Mouse (Mus musculus) stomach, embryonic 16.5 days (tissue): Measurements from ENCODE around the gene 2810021J22Rik. TPM values are rescaled to one million over a fixed set of nuclear protein-coding genes. Genes with fewer than 3 reads are reported as not detected.

Experiments
- ATAC-seq: fragments of 200-750 bp; cut with Nextera tagmentation; 2 replicates; pipeline ENCODE4 v1.8.0; 2017; ENCODE audit warnings: moderate number of reproducible peaks, moderate TSS enrichment; ENCODE audit not compliant: insufficient read depth, low FRiP score
- H3K27ac ChIP-seq: fragments of 300-500 bp; sonication (generic); 2 replicates; pipeline ENCODE4 v1.5.1; 2014; ENCODE audit warnings: low read length
- H3K27me3 ChIP-seq: fragments of 300-500 bp; sonication (generic); 2 replicates; pipeline ENCODE4 v1.6.1; 2014; ENCODE audit warnings: low read length, control low read depth, mixed read lengths; ENCODE audit not compliant: control insufficient read depth, insufficient read depth
- H3K36me3 ChIP-seq: fragments of 300-500 bp; sonication (generic); 2 replicates; pipeline ENCODE4 v1.6.1; 2014; ENCODE audit warnings: low read length; ENCODE audit not compliant: control insufficient read depth, insufficient read depth
- H3K4me1 ChIP-seq: fragments of 300-500 bp; sonication (generic); 2 replicates; pipeline ENCODE4 v1.6.1; 2014; ENCODE audit warnings: low read length, control low read depth, mixed read lengths; ENCODE audit not compliant: control insufficient read depth, insufficient read depth
- H3K4me2 ChIP-seq: fragments of 300-500 bp; sonication (generic); 2 replicates; pipeline ENCODE4 v1.6.1; 2014; ENCODE audit warnings: low read depth, low read length, mixed read lengths
- H3K4me3 ChIP-seq: fragments of 300-500 bp; sonication (generic); replicated peaks from 2 replicates; pipeline ENCODE4 v1.5.1; 2014; ENCODE audit warnings: mild to moderate bottlenecking, low read length
- H3K9ac ChIP-seq: fragments of 300-500 bp; sonication (generic); 2 replicates; pipeline ENCODE4 v1.6.1; 2014; ENCODE audit warnings: low read length
- H3K9me3 ChIP-seq: fragments of 300-500 bp; sonication (generic); replicated peaks from 2 replicates; pipeline ENCODE4 v1.6.1; 2016; ENCODE audit warnings: low read length, control low read depth; ENCODE audit not compliant: control insufficient read depth
- WGBS: fragments of 180-500 bp; shearing (Covaris S2); extraction: QIAGEN DNeasy Blood & Tissue Kit; methylation state at CpG from one replicate; pipeline ENCODE4 v1.1.7; 2014; 5-methylcytosine and 5-hydroxymethylcytosine counted together
- polyA plus RNA-seq: library from polyadenylated mRNA; unstranded; fragments of >200 nt; fragmentation: Nextera tagmentation; extraction: Ambion mirVana; gene quantifications from 2 replicates; pipeline ENCODE4 v1.2.1, GENCODE M21; 2015

2810021J22Rik gene
- polyA plus RNA-seq, 1 experiment from 2014 or later = 5.9 TPM

DNA sequence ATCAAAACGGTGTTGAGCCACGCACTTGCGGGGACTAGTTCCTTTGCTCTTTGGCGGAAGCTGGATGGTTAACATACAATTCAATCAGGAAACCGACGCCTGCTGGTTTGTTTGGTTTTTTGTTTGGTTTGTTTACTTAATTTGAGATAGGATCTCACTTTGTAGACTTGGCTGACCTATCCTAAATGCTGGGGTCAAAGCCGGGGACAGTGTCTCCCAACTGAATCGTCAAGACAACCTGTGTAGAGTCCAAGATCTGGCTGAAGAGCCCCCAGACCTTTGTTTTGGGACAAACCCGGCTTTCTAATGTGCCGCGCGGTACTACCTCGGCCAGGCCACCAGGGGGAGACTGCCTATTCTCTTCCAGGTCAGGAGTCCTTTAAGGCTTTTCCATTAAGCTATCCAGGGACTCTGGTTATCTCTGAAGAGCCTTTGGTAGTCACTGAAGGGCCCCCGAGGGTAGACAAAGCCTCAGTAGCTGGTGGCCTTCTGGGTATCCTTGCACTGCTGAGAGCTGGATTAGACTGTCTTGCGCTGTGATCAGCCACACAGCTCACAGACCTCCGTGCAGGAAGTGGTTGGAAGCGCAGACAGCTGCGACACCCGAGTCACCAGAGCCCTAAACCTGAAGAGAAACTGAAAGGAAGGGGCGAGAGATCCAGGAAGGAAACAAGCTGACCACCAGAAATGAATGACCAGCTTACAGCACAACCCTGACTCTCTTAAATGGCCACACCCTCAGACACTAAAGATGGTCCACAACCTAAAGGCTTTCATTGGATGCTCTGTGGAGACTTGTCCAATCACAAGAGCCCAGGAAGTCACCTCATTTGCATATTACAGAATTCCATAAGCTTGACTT is 61.0 kb downstream of the 2810021J22Rik start:
- Histone ChIP-seq H3K4me2 (peak overlapping the region; percentile 48), H3K4me1 (peaks cover 4% of the 10 kb centered on the region; the same call in 1 of the 2 replicates), H3K9ac (peak overlapping the region; percentile 51), H3K27me3 (no peaks in the 10 kb centered on the region), H3K9me3 (no peaks in the 10 kb centered on the region), H3K27ac (peak overlapping the region; percentile 32; the same call in 1 of the 2 replicates), H3K4me3 (peak overlapping the region; percentile 34), H3K36me3 (peaks cover 11% of the 10 kb centered on the region; the same call in 1 of the 2 replicates)
- peak; percentile 64 for ATAC-seq
- 21% methylated on average over 20 of the region's 20 CpGs for WGBS

DNA sequence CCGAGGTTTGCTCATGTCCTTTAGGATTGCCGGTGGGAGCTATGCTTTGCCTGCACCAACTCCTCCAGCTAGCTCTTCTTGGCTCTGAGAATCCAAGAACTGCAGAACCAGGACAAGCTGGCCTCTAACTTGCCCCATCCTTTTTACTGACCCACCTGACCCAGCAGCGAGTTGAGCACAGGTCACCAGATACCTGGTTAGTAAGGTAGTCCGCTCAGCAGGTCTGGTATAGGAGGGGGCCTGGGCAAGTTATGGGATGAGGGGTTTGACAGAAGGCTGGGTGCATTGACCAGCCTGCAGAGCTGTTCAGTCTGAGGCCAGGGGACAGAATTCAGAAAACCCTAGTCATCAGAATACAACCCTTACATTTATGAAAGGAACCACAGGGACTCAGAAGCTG is 62.0 kb downstream of the 2810021J22Rik start:
- Histone ChIP-seq H3K4me3 (no peak overlapping the region), H3K27ac (no peak overlapping the region), H3K9ac (no peak overlapping the region), H3K27me3 (no peaks in the 10 kb centered on the region), H3K9me3 (no peaks in the 10 kb centered on the region), H3K36me3 (peaks cover 19% of the 10 kb centered on the region; the same call in 1 of the 2 replicates), H3K4me1 (peaks cover 4% of the 10 kb centered on the region; the same call in 1 of the 2 replicates), H3K4me2 (no peak overlapping the region)
- ATAC-seq = no peak
- 70% methylated on average over 4 of the region's 4 CpGs for WGBS

DNA sequence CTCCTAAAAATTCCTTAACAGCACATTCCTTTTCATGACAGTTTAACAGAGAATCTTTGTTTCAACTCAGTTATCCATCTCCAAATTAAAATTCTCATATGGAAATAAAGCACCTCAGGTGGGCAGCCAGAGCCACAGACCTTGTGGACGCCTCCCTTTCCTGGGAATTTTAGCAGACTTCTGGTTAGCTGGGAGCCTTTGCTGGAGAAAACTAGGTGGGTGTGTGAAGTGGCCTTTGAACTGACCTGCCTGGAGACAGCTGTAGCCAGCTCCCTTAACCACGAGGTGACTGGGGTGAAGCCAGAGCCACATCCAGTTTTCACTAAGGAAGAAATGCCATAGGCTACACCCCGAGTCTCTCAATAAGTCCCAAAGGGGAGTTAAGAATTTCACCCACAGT is 62.6 kb downstream of the 2810021J22Rik start:
- Histone ChIP-seq H3K9me3 (no peaks in the 10 kb centered on the region), H3K4me3 (no peak overlapping the region), H3K36me3 (peaks cover 19% of the 10 kb centered on the region; the same call in 1 of the 2 replicates), H3K27ac (no peak overlapping the region), H3K4me1 (peaks cover 4% of the 10 kb centered on the region; the same call in 1 of the 2 replicates), H3K9ac (no peak overlapping the region), H3K4me2 (no peak overlapping the region), H3K27me3 (no peaks in the 10 kb centered on the region)
- whole genome bisulfite sequencing = 41% methylated on average over 3 of the region's 3 CpGs
- ATAC-seq = no peak

DNA sequence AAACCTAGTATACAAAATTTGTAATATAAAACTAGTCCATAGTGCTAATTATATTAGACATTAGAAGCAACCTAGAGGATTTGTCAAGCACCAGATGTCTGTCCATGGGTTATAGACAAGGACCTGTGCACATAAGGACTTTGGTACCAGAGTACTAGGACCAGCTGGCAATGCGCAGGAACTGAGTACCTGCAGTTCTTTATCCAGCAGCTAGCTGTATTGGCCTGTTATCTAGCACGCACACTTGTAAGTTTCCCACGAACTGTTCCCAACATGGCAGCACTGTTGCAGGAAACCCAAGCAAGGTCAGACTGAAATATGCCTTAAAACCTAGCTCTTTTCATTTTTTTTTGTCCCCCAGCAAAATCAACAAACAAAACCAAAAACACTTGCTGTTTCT is 63.2 kb downstream of the 2810021J22Rik start:
- no peak overlapping the region for H3K9ac ChIP-seq
- ATAC-seq = no peak
- 83% methylated on average over 3 of the region's 3 CpGs for WGBS
- no peak overlapping the region for H3K27ac ChIP-seq
- H3K27me3 ChIP-seq = no peaks in the 10 kb centered on the region
- no peak overlapping the region for H3K4me2 ChIP-seq
- H3K36me3 ChIP-seq = peaks cover 19% of the 10 kb centered on the region; the same call in 1 of the 2 replicates
- no peak overlapping the region for H3K4me3 ChIP-seq
- H3K9me3 ChIP-seq = no peaks in the 10 kb centered on the region
- peaks cover 4% of the 10 kb centered on the region; the same call in 1 of the 2 replicates for H3K4me1 ChIP-seq

- peak; percentile 18; the same call in 1 of the 2 replicates for ATAC-seq
- peaks cover 19% of the 10 kb centered on the region; the same call in 1 of the 2 replicates for H3K36me3 ChIP-seq
- H3K27me3 ChIP-seq = no peaks in the 10 kb centered on the region
- WGBS = 67% methylated on average over 4 of the region's 4 CpGs
- H3K4me2 ChIP-seq = no peak overlapping the region
- no peaks in the 10 kb centered on the region for H3K9me3 ChIP-seq
- H3K4me3 ChIP-seq = no peak overlapping the region
- H3K4me1 ChIP-seq = peaks cover 4% of the 10 kb centered on the region; the same call in 1 of the 2 replicates
- H3K27ac ChIP-seq = no peak overlapping the region
- no peak overlapping the region for H3K9ac ChIP-seq
These were observed 64.6 kb downstream of the 2810021J22Rik start for GRCm38 (mm10) chr11:58931576-58931975.

Other genes starting within 250 kb of the 2810021J22Rik start
- gene Olfr323, start 236.7 kb upstream of the 2810021J22Rik start, polyA plus RNA-seq = 0.17 TPM in 1 of 2 replicates, not detected in the other
- gene Trim58, start 226.8 kb upstream of the 2810021J22Rik start, polyA plus RNA-seq = 0.66 and 0.67 TPM in 2 replicates
- gene Olfr322, start 208.4 kb upstream of the 2810021J22Rik start, polyA plus RNA-seq = not detected in 2 replicates
- not detected in 2 replicates for gene Olfr320, start 186.1 kb upstream of the 2810021J22Rik start, polyA plus RNA-seq
- gene Olfr319, start 168.1 kb upstream of the 2810021J22Rik start, polyA plus RNA-seq = not detected in 2 replicates
- not detected in 2 replicates for gene Olfr318, start 143.2 kb upstream of the 2810021J22Rik start, polyA plus RNA-seq
- not detected in 2 replicates for gene Olfr317, start 128.0 kb upstream of the 2810021J22Rik start, polyA plus RNA-seq
- not detected in 2 replicates for gene Olfr316, start 114.5 kb upstream of the 2810021J22Rik start, polyA plus RNA-seq
- gene Olfr315, start 94.0 kb upstream of the 2810021J22Rik start, polyA plus RNA-seq = not detected in 2 replicates
- not detected in 2 replicates for gene Olfr314, start 84.3 kb upstream of the 2810021J22Rik start, polyA plus RNA-seq
- 5.2 and 5.4 TPM in 2 replicates for gene Fam183b, start 65.3 kb upstream of the 2810021J22Rik start, polyA plus RNA-seq
- gene Olfr313, start 52.2 kb upstream of the 2810021J22Rik start, polyA plus RNA-seq = not detected in 2 replicates
- gene Olfr312, start 38.0 kb upstream of the 2810021J22Rik start, polyA plus RNA-seq = not detected in 2 replicates
- gene Olfr311, start 28.0 kb upstream of the 2810021J22Rik start, polyA plus RNA-seq = not detected in 2 replicates
- gene Gm12258, start 20.1 kb upstream of the 2810021J22Rik start, polyA plus RNA-seq = 9.5 TPM in 2 replicates
- 4.7 and 5.4 TPM in 2 replicates for gene Zfp39, start 37.0 kb downstream of the 2810021J22Rik start, polyA plus RNA-seq
- 0.72 and 0.80 TPM in 2 replicates for gene Btnl10, start 50.7 kb downstream of the 2810021J22Rik start, polyA plus RNA-seq
- gene Rnf187, start 71.7 kb downstream of the 2810021J22Rik start, polyA plus RNA-seq = 113 TPM in 2 replicates
- gene Hist3h2ba, start 81.7 kb downstream of the 2810021J22Rik start, polyA plus RNA-seq = 44.0 and 50.7 TPM in 2 replicates
- gene Hist3h2a, start 87.5 kb downstream of the 2810021J22Rik start, polyA plus RNA-seq = 28.1 and 33.0 TPM in 2 replicates
- gene Trim17, start 87.5 kb downstream of the 2810021J22Rik start, polyA plus RNA-seq = 0.17 and 0.27 TPM in 2 replicates
- 20.5 and 20.8 TPM in 2 replicates for gene Trim11, start 110.9 kb downstream of the 2810021J22Rik start, polyA plus RNA-seq